Mouse (Mus musculus) forebrain, embryonic 14.5 days (tissue): Measurements from ENCODE around the gene Hoxc13. TPM values are rescaled to one million over a fixed set of nuclear protein-coding genes. Genes with fewer than 3 reads are reported as not detected.
A peak's percentile ranks its signal among the peaks of the same experiment; 100 is the strongest.

Experiments used
- ATAC-seq: fragments of 200-750 bp; cut with Nextera tagmentation; 2 replicates; pipeline ENCODE4 v1.8.0; 2017; ENCODE audit warnings: mild to moderate bottlenecking, moderate library complexity
- DNase-seq: peaks from one replicate; pipeline ENCODE4 v3.0.0-alpha.2; 2015; ENCODE audit warnings: low spot score
- H3K27ac ChIP-seq: fragments of 300-500 bp; sonication (generic); 2 replicates; pipeline ENCODE4 v1.5.1; 2014; ENCODE audit warnings: low read depth, mild to moderate bottlenecking, control low read depth, low read length, moderate library complexity
- H3K27me3 ChIP-seq: fragments of 300-500 bp; sonication (generic); replicated peaks from 2 replicates; pipeline ENCODE4 v1.6.1; 2014; ENCODE audit warnings: low read length, control low read depth, mixed read lengths; ENCODE audit not compliant: control insufficient read depth, insufficient read depth
- H3K36me3 ChIP-seq: fragments of 300-500 bp; sonication (generic); 2 replicates; pipeline ENCODE4 v1.6.1; 2014; ENCODE audit warnings: low read length, control low read depth; ENCODE audit not compliant: control insufficient read depth, insufficient read depth
- H3K4me1 ChIP-seq: fragments of 300-500 bp; sonication (generic); 2 replicates; pipeline ENCODE4 v1.6.1; 2014; ENCODE audit warnings: antibody characterized with exemption, low read length, control low read depth; ENCODE audit not compliant: control insufficient read depth, insufficient read depth
- H3K4me2 ChIP-seq: fragments of 300-500 bp; sonication (generic); 2 replicates; pipeline ENCODE4 v1.6.1; 2014; ENCODE audit warnings: mild to moderate bottlenecking, control low read depth, low read length
- H3K4me3 ChIP-seq: fragments of 300-500 bp; sonication (generic); 2 replicates; pipeline ENCODE4 v1.5.1; 2014; ENCODE audit warnings: low read depth, low read length, control low read depth
- H3K9ac ChIP-seq: fragments of 300-500 bp; sonication (generic); 2 replicates; pipeline ENCODE4 v1.6.1; 2014; ENCODE audit warnings: mild to moderate bottlenecking, low read length, control low read depth, moderate library complexity
- H3K9me3 ChIP-seq: fragments of 300-500 bp; sonication (generic); replicated peaks from 2 replicates; pipeline ENCODE4 v1.6.1; 2016; ENCODE audit warnings: low read length, control low read depth, mixed read lengths; ENCODE audit not compliant: control insufficient read depth
- WGBS: fragments of 180-500 bp; shearing (Covaris S2); extraction: QIAGEN DNeasy Blood & Tissue Kit; methylation state at CpG from one replicate; pipeline ENCODE4 v1.1.7; 2014; 5-methylcytosine and 5-hydroxymethylcytosine counted together
- polyA plus RNA-seq: library from polyadenylated mRNA; unstranded; fragments of >200 nt; fragmentation: Nextera tagmentation; extraction: Ambion mirVana; gene quantifications from 2 replicates; pipeline ENCODE4 v1.2.1, GENCODE M21; 2014

Hoxc13 gene
- polyA plus RNA-seq, 1 experiment from 2014 or later: not detected

DNA sequence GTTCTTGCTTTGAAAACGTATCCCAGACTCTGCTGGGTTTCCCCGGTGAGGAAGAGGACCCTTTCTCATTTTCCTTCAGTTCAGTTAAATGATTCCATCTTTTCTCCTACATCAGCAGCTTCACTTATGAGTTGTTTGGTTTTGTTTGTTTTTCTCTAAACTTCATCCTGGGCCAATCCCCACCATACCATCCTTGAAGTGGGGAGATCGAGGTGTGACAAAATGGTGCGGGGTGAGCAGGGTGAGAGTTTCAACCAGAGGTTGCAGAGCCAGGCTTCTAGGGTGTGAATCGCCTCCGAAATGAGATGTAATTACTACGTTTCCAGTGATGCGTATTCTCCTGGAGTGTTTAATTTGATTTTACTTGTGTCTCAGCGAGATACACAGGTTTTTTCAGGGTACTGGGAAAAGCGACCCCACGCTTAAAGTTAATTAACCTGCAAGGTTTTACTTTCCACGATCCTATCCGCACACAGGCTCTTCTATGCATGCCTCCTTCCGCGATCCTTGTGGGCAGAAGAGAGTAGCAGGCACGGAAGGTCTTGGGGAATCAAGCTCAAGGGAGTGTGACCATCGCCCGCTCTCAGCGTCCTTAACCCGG lies 2.8 kb upstream of the Hoxc13 start:
- WGBS: 1% methylated on average over 20 of the region's 20 CpGs
- Histone ChIP-seq H3K4me1 (no peaks in the 10 kb centered on the region), H3K27me3 (peaks cover 93% of the 10 kb centered on the region), H3K36me3 (no peaks in the 10 kb centered on the region), H3K9ac (no peak overlapping the region), H3K9me3 (no peaks in the 10 kb centered on the region), H3K4me3 (no peak overlapping the region), H3K27ac (no peak overlapping the region), H3K4me2 (no peak overlapping the region)
- ATAC-seq (no peak), DNase-seq (no peak)

DNA sequence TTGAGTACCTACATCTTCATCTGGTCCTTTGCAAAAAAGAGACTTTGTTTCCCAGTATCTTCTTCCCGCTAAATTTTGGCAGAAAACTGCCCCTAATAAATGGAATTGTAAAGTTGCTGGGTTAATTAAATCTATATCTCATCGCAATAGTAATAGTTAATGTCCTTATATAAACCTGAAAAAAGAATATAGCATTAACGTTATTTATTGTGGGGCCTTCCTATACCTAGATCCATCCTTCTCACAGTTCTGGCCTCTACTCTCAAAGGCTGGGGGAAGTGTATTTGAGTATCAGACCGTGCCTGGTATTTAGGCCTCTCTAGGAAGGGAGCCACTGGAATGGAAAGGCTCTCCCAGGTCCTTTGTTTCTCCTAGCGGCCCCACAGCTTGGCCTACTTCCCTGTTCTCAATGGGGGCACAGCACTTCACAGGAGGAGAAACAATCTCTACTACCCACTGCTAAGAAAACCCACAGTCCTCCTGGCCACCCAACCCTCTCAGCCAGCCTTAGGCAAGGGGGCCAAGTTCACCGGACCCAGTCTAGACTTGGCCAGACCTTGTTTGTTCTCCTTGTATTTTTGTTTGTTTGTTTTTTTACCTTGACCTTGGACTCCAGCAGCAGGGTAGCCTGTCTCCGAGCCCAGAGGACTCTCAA lies 2.2 kb upstream of the Hoxc13 start:
- no peak overlapping the region for H3K4me2 ChIP-seq
- DNase-seq: no peak
- 1% methylated on average over 7 of the region's 7 CpGs for WGBS
- no peaks in the 10 kb centered on the region for H3K36me3 ChIP-seq
- no peak overlapping the region for H3K4me3 ChIP-seq
- H3K27ac ChIP-seq: no peak overlapping the region
- H3K9ac ChIP-seq: no peak overlapping the region
- H3K9me3 ChIP-seq: no peaks in the 10 kb centered on the region
- no peak for ATAC-seq
- H3K27me3 ChIP-seq: peaks cover 94% of the 10 kb centered on the region
- H3K4me1 ChIP-seq: no peaks in the 10 kb centered on the region

DNA sequence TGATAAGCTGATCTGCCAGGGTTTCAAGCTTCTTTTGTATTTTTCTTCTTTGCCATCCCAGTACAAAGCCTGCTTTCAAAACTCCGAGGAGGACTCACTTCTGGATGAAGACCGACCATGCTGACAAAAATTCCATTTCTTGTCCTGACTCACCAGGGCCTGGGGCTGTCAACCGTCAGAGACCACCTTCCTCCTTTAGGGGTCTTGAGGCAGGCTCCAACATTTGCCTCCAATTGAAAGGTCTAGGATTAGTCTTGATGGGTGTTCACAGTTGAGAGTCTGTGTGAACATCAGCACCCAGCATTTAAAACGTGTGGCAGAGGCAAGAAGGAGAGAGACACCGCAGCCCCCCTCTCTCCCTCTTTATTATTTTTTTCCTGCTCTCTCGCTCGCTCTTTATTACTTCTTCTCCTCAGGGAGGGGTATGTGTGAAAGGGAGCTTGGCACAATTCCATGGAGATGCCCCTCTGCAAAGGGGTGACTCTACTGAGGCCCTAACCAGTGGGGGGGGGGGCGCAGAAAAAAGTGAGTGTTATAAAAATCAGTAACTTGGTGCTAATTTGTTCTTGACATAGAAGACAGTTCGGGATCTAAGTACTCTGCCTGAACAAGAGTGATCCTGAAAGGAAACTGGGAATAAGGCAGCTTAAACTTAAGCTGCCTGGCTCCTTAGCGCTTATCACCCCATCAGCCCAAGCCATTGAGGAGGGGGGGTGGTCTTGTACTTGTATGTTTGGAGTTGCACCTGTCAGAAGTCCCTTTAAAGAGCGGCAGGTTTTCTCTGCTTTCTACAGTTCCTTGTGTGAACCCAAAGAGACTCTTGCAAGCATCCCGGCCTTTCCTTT lies 1.3 kb upstream of the Hoxc13 start:
- H3K4me3 ChIP-seq: no peak overlapping the region
- DNase-seq (no peak), ATAC-seq (no peak)
- H3K27ac ChIP-seq: no peak overlapping the region
- 2% methylated on average over 12 of the region's 12 CpGs for WGBS
- no peak overlapping the region for H3K9ac ChIP-seq
- no peaks in the 10 kb centered on the region for H3K4me1 ChIP-seq
- peaks cover 97% of the 10 kb centered on the region for H3K27me3 ChIP-seq
- H3K9me3 ChIP-seq: no peaks in the 10 kb centered on the region
- no peak overlapping the region for H3K4me2 ChIP-seq
- no peaks in the 10 kb centered on the region for H3K36me3 ChIP-seq

DNA sequence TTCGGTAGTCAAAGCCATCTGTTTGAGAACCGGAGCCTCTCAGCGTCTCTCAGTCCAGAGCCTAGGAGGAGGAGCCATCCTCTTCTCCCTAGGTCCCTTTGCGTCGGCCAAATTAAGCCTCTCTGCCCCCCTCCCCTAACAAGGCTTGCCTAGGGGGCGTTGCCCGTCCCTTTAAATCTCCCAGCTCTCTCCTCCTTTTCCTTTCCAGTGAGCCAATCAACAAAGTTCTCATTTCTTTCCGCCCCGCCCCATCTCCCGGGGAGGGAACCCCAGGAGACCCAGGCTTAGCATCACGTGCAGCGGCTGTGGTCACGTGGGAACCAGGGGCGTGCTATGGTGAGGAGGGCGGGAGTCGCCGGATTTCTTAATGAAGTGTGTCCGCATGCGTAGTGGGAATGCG lies 284 bp upstream of the Hoxc13 start:
- ATAC-seq (peak; percentile 88), DNase-seq (peak; percentile 70)
- no peaks in the 10 kb centered on the region for H3K36me3 ChIP-seq
- H3K27me3 ChIP-seq: peaks cover 99% of the 10 kb centered on the region
- H3K4me1 ChIP-seq: no peaks in the 10 kb centered on the region
- H3K9ac ChIP-seq: no peak overlapping the region
- peak overlapping the region; percentile 32; the same call in 1 of the 2 replicates for H3K4me2 ChIP-seq
- no peaks in the 10 kb centered on the region for H3K9me3 ChIP-seq
- H3K4me3 ChIP-seq: no peak overlapping the region
- H3K27ac ChIP-seq: no peak overlapping the region
- 0% methylated on average over 17 of the region's 20 CpGs for WGBS

DNA sequence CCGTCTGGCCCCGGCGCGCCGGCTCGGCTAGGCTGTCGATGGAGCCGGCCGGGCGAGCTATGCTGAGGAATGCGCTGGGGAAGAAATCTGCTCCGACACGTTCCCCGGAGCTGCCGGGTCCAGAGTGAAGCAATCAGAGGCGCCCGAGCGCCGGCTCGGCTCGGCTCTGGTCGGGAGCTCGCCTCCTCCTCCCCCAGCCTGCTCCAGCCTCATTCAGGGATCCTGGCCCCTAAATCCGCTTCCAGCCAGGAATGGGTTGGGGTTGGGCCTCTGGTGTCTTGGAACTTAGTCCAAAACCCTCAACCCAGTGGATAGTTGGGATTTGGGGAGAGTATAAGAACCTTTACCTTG lies 1.1 kb downstream of the Hoxc13 start:
- no peaks in the 10 kb centered on the region for H3K36me3 ChIP-seq
- no peak overlapping the region for H3K4me3 ChIP-seq
- no peaks in the 10 kb centered on the region for H3K4me1 ChIP-seq
- H3K9me3 ChIP-seq: no peaks in the 10 kb centered on the region
- under 1% methylated on average over 24 of the region's 24 CpGs for WGBS
- peaks cover 99% of the 10 kb centered on the region for H3K27me3 ChIP-seq
- no peak for DNase-seq
- no peak overlapping the region for H3K9ac ChIP-seq
- ATAC-seq: peak; percentile 10; the same call in 1 of the 2 replicates
- no peak overlapping the region for H3K4me2 ChIP-seq
- no peak overlapping the region for H3K27ac ChIP-seq

DNA sequence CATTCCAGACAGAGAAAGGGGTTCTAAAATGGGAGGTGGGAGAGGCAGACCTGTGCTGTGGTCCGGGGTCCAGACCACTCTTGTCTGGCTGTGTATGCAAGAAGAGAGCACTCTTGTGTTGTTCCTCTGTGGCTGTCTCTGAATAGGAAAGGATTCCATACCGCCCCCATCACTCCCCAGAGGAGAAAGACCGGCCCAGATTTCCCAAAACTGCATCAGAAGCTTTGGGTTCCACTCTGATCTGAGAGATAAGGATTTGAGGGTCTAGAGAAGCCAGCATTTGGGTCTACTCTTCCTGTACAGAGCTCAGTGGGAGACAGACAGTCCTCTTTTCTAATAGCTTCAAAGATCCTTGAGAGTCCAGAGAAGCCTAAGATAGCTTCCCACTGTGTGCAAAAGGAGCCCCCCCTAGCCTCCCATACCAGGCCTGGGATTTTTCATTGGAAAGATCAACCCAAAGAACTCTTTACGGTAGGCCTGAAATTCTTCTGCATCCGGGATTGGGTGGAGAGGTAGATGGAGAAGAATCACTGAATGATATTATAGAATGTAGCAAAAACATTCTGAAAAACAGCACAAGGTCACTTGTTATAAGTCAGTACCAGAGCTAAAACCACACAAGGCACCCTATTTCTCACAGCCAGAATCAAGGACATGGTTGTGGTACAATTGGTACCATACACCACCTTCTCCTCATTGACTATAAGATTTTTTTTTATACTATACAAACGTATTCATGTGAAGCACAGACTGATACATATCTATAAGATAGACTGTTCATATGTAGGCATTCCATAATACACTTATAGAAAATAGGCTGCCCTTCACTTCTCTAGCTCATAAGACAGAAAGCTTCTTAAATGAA lies 2.0 kb downstream of the Hoxc13 start:
- Histone ChIP-seq H3K9me3 (no peaks in the 10 kb centered on the region), H3K27me3 (peaks cover 98% of the 10 kb centered on the region), H3K4me2 (no peak overlapping the region), H3K36me3 (no peaks in the 10 kb centered on the region), H3K27ac (no peak overlapping the region), H3K9ac (no peak overlapping the region), H3K4me1 (no peaks in the 10 kb centered on the region), H3K4me3 (no peak overlapping the region)
- DNase-seq (no peak), ATAC-seq (no peak)
- WGBS: 8% methylated on average over 6 of the region's 6 CpGs

DNA sequence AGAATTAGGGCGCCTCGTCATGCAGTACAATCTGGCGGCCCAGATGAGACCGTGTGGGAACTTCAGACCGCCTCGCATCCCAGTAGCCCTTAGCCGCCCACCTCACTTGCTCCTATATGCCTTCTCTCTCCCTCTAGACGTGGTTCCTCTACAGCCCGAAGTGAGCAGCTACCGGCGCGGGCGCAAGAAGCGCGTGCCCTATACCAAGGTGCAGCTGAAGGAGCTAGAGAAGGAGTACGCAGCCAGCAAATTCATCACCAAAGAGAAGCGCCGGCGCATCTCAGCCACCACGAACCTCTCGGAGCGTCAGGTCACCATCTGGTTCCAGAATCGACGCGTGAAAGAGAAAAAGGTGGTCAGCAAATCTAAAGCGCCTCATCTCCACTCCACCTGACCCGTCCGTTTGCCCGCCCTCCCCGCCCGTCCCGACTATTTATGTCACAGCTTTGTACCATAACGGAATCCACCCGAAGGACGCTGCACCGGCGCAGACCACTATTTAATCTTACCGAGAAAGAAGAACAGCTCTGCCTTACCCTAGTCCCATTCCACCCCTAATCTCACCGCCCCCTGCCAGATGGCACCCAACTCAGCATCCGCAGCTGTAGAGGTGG lies 6.2 kb downstream of the Hoxc13 start:
- no peaks in the 10 kb centered on the region for H3K36me3 ChIP-seq
- no peaks in the 10 kb centered on the region for H3K9me3 ChIP-seq
- no peak for DNase-seq
- H3K4me2 ChIP-seq: no peak overlapping the region
- no peak overlapping the region for H3K27ac ChIP-seq
- H3K9ac ChIP-seq: no peak overlapping the region
- ATAC-seq: no peak
- H3K4me1 ChIP-seq: no peaks in the 10 kb centered on the region
- WGBS: under 1% methylated on average over 40 of the region's 40 CpGs
- peaks cover 98% of the 10 kb centered on the region for H3K27me3 ChIP-seq
- no peak overlapping the region for H3K4me3 ChIP-seq

DNA sequence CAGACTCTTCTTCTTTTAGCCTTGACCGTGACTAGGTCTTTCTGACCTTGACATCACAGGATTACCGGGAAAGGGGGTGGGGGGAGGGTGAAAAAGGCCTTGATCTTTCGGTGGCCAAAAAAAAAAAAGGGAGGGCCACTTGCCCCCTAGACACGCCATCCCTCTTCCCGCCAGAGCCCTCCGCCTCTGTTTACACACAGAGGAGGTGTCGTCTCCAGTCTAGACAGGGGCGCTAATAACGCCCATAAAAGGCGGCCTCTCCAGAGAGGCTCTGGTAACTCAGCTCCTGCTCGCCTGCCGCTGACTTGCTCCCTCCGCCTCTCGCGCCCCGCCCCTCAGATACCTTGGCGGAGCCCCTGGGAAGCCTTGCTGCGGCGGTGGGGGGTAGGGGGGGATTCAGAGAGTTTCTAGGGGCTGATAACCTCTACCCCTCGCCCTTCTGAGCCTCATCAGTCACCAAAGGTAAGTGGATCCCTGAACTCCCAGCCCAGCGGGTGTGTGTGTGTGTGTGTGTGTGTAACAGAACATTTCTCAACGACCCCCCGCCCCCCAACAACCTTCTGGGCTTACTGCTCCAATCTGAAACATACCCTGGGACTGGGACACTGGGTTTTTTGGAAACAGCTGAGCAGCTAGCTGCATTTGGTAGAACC lies 10.9 kb downstream of the Hoxc13 start:
- Histone ChIP-seq H3K4me3 (no peak overlapping the region), H3K9ac (no peak overlapping the region), H3K27ac (no peak overlapping the region), H3K4me2 (no peak overlapping the region), H3K4me1 (no peaks in the 10 kb centered on the region), H3K9me3 (no peaks in the 10 kb centered on the region), H3K27me3 (peaks cover 99% of the 10 kb centered on the region), H3K36me3 (no peaks in the 10 kb centered on the region)
- ATAC-seq (no peak), DNase-seq (no peak)
- under 1% methylated on average over 23 of the region's 23 CpGs for WGBS
